Mouse (Mus musculus) urinary bladder, postnatal 10 days (tissue): Measurements from ENCODE around the gene Pdzrn3.

Experiments
- DNase-seq: peaks from one replicate; pipeline ENCODE4 v3.0.0; 2022; ENCODE audit warnings: low spot score

The Pdzrn3 gene

GRCm38 (mm10) chr6:101251916-101252603 lies 125.6 kb downstream of the Pdzrn3 start:
- DNase-seq, result no peak

- DNase-seq, result no peak
Observed at GRCm38 (mm10) chr6:101251160-101251559, 126.5 kb downstream of the Pdzrn3 start.

DNA sequence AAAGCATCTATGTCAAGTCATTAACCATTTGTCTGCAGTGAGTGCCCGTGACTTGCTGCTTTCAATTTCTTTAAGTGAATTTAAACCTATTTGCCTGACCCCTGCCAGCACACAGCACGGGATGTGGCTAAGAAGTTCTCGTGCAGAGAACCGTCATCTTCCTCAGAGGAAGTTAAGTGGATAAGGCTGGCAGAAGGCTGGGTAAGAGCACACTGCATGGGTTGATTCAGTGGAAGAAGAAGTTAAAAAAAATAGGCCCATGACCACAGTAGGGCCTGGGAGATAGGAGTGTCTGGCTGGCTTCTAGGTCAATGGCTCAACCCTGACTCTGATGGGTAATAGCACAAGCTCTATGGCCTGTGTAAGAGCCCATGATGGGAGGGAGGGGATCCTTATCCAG lies 131.6 kb downstream of the Pdzrn3 start:
- no peak for DNase-seq

DNA sequence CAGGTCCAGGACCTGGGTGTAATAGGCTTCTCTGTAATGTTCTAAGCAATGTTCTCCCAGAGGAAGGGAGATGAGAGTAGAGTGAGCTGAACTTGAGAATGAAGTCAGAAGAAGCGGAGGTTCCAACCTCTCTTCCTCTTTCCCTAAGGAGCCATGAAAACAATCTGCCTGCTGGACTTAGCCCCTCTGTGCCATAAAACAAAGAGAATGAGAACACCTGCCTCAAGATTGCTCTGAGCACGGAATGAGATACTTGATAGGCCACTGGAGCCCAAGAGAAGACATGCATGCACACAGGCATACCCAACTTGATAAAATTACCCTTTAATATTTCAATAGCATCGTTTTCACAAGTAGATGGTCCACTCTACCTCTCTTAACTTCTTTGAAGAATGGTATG lies 133.3 kb downstream of the Pdzrn3 start:
- no peak for DNase-seq

GRCm38 (mm10) chr6:101243189-101243815 lies 134.4 kb downstream of the Pdzrn3 start:
- DNase-seq, result no peak

GRCm38 (mm10) chr6:101236641-101237246 lies 141.0 kb downstream of the Pdzrn3 start:
- DNase-seq, result no peak

- no peak for DNase-seq
Observed at GRCm38 (mm10) chr6:101236230-101236629, 141.5 kb downstream of the Pdzrn3 start.

GRCm38 (mm10) chr6:101234349-101234748 lies 143.3 kb downstream of the Pdzrn3 start:
- no peak for DNase-seq

- DNase-seq, result no peak
Observed at GRCm38 (mm10) chr6:101233680-101234079, 144.0 kb downstream of the Pdzrn3 start.

- DNase-seq, result no peak
Observed at GRCm38 (mm10) chr6:101227294-101227855, 150.3 kb downstream of the Pdzrn3 start.

- no peak for DNase-seq
Observed at GRCm38 (mm10) chr6:101220307-101220706, 157.4 kb downstream of the Pdzrn3 start.

GRCm38 (mm10) chr6:101219004-101219403 lies 158.7 kb downstream of the Pdzrn3 start:
- no peak for DNase-seq

GRCm38 (mm10) chr6:101218197-101218596 lies 159.5 kb downstream of the Pdzrn3 start:
- DNase-seq, result no peak

DNA sequence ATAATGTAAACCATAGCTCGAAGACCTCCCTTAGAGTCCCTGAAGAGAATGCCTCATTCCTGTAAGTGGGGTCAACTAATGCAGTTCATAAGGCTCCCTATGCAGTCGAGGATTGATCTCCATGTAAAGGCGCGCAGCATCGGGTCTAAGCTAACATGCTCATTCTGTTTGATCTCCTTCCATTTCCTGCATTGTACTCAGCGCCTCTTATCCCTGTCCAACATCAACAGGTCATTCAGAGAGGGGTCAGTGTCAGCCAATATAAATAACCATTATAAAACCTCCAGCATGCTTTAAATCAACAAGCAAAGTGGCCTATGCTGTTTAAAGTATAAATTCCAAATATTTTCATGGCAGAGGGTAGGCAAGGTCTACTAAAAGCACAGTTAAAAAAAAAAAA lies 159.9 kb downstream of the Pdzrn3 start:
- no peak for DNase-seq

- DNase-seq, result no peak
Observed at GRCm38 (mm10) chr6:101215436-101215791, 162.3 kb downstream of the Pdzrn3 start.

DNA sequence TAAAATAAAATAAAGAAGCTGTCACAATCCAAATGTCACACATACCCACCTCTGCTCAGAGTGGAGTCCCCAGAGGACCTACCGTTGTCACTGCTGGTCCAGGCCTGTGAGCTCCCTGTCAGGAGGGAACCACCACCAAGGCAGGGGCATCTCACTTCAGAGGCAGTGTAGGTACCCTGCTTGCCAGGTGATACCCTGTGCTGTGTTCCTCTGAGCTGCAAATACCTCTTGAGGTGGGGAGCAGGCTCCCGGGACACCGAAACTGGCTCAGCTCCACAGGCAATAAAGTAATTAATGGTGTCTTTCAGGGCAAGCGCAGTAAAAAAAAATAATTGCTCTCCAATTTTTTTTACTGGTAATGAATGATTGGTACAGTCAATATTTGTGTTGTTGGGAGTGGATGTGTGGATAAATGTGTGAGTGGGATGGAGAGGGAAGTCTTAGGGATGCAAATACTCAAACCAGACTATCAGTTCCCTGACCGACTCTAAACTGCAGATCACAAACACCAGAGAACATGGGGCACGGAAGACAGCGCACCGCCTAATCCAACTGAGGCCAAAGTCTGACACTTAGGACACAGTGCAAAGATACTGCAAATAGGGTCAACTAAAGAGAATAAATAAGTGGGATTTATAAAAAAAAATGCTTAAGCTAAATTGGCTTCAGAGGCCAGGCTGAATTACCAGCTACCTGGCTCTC lies 162.8 kb downstream of the Pdzrn3 start:
- no peak for DNase-seq

DNA sequence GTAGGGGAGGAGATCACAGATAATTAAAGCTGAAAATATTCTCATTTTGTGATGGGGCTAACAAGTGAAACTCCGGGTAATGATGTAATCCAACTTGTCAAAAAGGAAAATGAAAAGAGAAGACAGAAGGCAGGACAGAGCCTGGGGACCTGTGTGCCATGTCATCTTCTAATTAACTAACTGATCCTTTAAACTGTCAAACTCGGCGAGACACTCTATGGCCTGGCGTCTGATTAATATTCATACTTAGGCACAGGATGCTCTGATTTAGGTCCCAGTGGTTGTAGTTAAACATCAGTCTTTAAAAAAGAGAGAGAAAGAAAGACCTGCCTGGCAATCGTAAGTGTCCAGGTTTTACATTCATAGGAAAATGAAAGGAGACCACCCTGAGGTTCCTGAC lies 164.6 kb downstream of the Pdzrn3 start:
- no peak for DNase-seq

DNA sequence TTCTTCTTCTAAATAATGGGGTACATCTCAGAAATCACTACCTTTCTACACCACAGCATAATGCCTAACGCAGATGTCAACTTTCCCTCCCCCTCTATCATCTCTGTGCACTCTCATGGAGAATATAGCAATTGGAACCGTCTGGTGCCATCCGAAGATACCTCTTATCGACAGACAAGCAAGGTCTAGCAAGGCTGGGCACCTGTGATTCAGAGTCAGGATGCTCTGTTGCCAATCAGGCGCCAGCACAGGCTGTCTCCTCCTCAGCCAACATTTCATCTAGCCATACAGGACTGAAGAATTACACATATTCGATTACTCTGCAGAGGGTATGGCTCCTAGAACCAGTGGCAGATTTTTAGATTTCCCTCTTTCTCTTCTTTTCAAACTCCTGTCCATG lies 165.6 kb downstream of the Pdzrn3 start:
- no peak for DNase-seq

- no peak for DNase-seq
Observed at GRCm38 (mm10) chr6:101211361-101211841, 166.3 kb downstream of the Pdzrn3 start.

- DNase-seq, result no peak
Observed at GRCm38 (mm10) chr6:101198943-101199298, 178.8 kb downstream of the Pdzrn3 start.

DNA sequence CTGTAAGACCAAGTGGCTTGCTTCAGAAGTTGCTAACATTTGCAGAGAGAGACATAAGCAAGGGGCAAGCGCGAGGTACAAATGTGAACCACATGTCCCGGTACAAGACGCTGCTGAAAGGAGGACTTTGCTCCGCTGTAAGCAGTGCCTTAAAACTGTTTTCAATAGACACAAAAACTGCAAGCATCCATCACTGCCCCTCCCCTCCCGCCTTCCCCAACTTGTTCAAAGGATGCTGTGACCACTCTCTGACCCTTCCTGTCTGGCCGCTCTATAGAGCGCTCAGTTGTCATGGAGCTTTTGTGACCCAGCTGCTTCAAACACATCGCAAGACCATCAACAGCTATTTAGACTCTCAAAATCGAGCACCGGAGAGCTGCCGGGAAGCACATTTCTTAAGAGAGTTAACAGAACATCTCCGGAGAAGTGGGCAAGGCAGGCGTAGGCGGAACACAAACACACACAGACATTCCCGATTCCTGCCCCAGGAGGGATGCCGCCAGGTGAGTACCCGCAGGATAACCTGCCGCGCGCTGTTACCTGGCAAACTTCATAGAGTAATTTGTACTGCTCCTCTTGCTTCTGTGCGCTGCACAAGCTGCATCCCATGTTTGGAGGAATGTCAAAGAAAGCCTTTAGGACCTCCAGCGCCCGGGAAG lies 179.3 kb downstream of the Pdzrn3 start:
- DNase-seq, result no peak

- DNase-seq, result no peak
Observed at GRCm38 (mm10) chr6:101197642-101198041, 180.1 kb downstream of the Pdzrn3 start.
